In genomic region chr17:84550902-84551877, GRCm38 (mm10) we compare ENCODE assay signal across 16 mouse cellular contexts. TPM values are rescaled to one million over a fixed set of nuclear protein-coding genes. Genes with fewer than 3 reads are reported as not detected.
DNase-seq lines count a peak whose midpoint lies in the region; ATAC-seq and TF ChIP-seq lines count a peak whose summit lies in the region.
"Had no signal": no experiment of that assay in that cellular context is flagged by ENCODE, and none has a peak within 500 bp of the region (broad histone marks: within the 10 kb centered on the region; RNA-seq: fewer than 3 reads in every experiment).

No protein-coding gene starts in this region.

- ATAC-seq in forebrain, postnatal 0 days: peak; percentile 93
- ATAC-seq in midbrain, embryonic 13.5 days: peak; percentile 92
- no peak for ATAC-seq in megakaryocyte, adult 5-6 weeks (ENCODE audit: poor library complexity, severe bottlenecking)

- no peak for TF ChIP-seq CTCF in forebrain, postnatal 0 days (IDR thresholded peaks at IDR 0.05; ENCODE audit: low read depth)

- no peaks in the 10 kb centered on the region for H3K27me3 ChIP-seq in forebrain, postnatal 0 days (ENCODE audit: insufficient read depth, low read length)
- H3K27me3 ChIP-seq in midbrain, embryonic 13.5 days: no peaks in the 10 kb centered on the region
- H3K27me3 ChIP-seq: CH12.LX; liver, embryonic 15.5 days had no signal

- WGBS in forebrain, postnatal 0 days: 47% methylated on average over 5 of the region's 5 CpGs
- WGBS in midbrain, embryonic 13.5 days: 37% methylated on average over 5 of the region's 5 CpGs

- no peak overlapping the region for H3K4me2 ChIP-seq in forebrain, postnatal 0 days (ENCODE audit: low read depth)
- peak overlapping the region; percentile 15 for H3K4me2 ChIP-seq in midbrain, embryonic 13.5 days (replicated peaks)
- H3K4me2 ChIP-seq: liver, embryonic 15.5 days had no signal

- H3K4me3 ChIP-seq in forebrain, postnatal 0 days (ENCODE audit: low read depth, low read length): no peak overlapping the region
- no peak overlapping the region for H3K4me3 ChIP-seq in midbrain, embryonic 13.5 days (replicated peaks)
- H3K4me3 ChIP-seq: liver, embryonic 15.5 days; megakaryocyte, embryonic 14.5 days had no signal

- peak overlapping the region; percentile 71 for H3K27ac ChIP-seq in forebrain, postnatal 0 days (ENCODE audit: low read depth, low read length)
- peak overlapping the region; percentile 89 for H3K27ac ChIP-seq in midbrain, embryonic 13.5 days
- H3K27ac ChIP-seq: liver, embryonic 15.5 days had no signal

- H3K9ac ChIP-seq in forebrain, postnatal 0 days: no peak overlapping the region
- H3K9ac ChIP-seq in midbrain, embryonic 13.5 days (replicated peaks): no peak overlapping the region
- H3K9ac ChIP-seq: liver, embryonic 15.5 days had no signal

- H3K9me3 ChIP-seq in forebrain, postnatal 0 days (ENCODE audit: low read length): no peaks in the 10 kb centered on the region
- no peaks in the 10 kb centered on the region for H3K9me3 ChIP-seq in midbrain, embryonic 13.5 days
- H3K9me3 ChIP-seq: liver, embryonic 15.5 days; megakaryocyte, embryonic 14.5 days had no signal

- peaks cover 13% of the 10 kb centered on the region for H3K4me1 ChIP-seq in forebrain, postnatal 0 days (ENCODE audit: insufficient read depth)
- peaks cover 26% of the 10 kb centered on the region for H3K4me1 ChIP-seq in midbrain, embryonic 13.5 days (replicated peaks)
- H3K4me1 ChIP-seq: liver, embryonic 15.5 days; megakaryocyte, embryonic 14.5 days had no signal

- H3K36me3 ChIP-seq in forebrain, postnatal 0 days (ENCODE audit: insufficient read depth): no peaks in the 10 kb centered on the region
- H3K36me3 ChIP-seq in midbrain, embryonic 13.5 days: no peaks in the 10 kb centered on the region
- H3K36me3 ChIP-seq: liver, embryonic 15.5 days had no signal

- DNase-seq in brain, adult 2 months (ENCODE audit: low read depth, low spot score): peak; percentile 62
- peak; percentile 53 for DNase-seq in embryo, embryonic 10.5 days (ENCODE audit: low spot score)
- DNase-seq in forebrain, postnatal 0 days: peak; percentile 68
- no peak for DNase-seq in urinary bladder, postnatal 25 days (ENCODE audit: low spot score)
- DNase-seq in lung, postnatal 36 days: no peak
- no peak for DNase-seq in adrenal gland, postnatal 4 days (ENCODE audit: low spot score in 2 of 2)
- DNase-seq: adrenal gland, postnatal 14 days; cerebellum, adult 2 months; kidney, postnatal 10 days; thymus, postnatal 4 days had no signal

RNA-seq across cellular contexts. Expression of gene Plekhh2, which starts 39.5 kb away (rescaled TPM):
- total RNA-seq in forebrain, postnatal 0 days (2014; rRNA removed): 2.4 and 3.1 TPM in 2 replicates
- polyA plus RNA-seq in forebrain, postnatal 0 days (2015; fragmentation: Nextera tagmentation; extraction: Ambion mirVana): 0.73 and 1.0 TPM in 2 replicates
- 1.6 and 1.7 TPM in 2 replicates for polyA plus RNA-seq in midbrain, embryonic 13.5 days (2015; fragmentation: Nextera tagmentation; extraction: Ambion mirVana)
- not detected in 2 replicates for total RNA-seq in megakaryocyte, adult 5-6 weeks (2015)
- 0.12 and 0.15 TPM in 2 replicates for total RNA-seq in megakaryocyte, adult 5-6 weeks (2017)
- 10 to 100 TPM; 12.0 to 13.7 TPM for total RNA-seq in adrenal gland, postnatal 4 days (2021)
- total RNA-seq: hematopoietic stem cell, adult 5-6 weeks had no signal

Comparison
In these comparisons a context has a peak if more than half of its experiments do, and no peak if none do; other contexts are left out.
1. DNase-seq: peak in brain, adult 2 months (single experiment), embryo, embryonic 10.5 days (single experiment) and forebrain, postnatal 0 days (single experiment); none in urinary bladder, postnatal 25 days (single experiment), lung, postnatal 36 days (single experiment) and adrenal gland, postnatal 4 days (0 of 2).